Mouse (Mus musculus): ENCODE data around the gene Ddx3x. TPM values are rescaled to one million over a fixed set of nuclear protein-coding genes. Genes with fewer than 3 reads are reported as not detected.

Ddx3x gene
- polyA plus RNA-seq, 1 experiment, result 63.1 TPM

- Histone ChIP-seq H3K36me3 (ENCODE audit: control insufficient read depth, insufficient read depth) (no peaks in the 10 kb centered on the region), H3K79me2 (ENCODE audit: control insufficient read depth, insufficient read depth) (no peaks in the 10 kb centered on the region), H3ac (ENCODE audit: control insufficient read depth, insufficient read length, low read depth) (no peak overlapping the region), H3K27me3 (ENCODE audit: control insufficient read depth, insufficient read depth, insufficient read length) (no peaks in the 10 kb centered on the region), H3K4me3 (ENCODE audit: insufficient read depth, poor library complexity, severe bottlenecking) (no peak overlapping the region), H3K79me3 (ENCODE audit: low read depth) (no peaks in the 10 kb centered on the region)
- TF ChIP-seq FOSL1 (IDR thresholded peaks at IDR 0.05; ENCODE audit: insufficient read depth, low read length, poor library complexity, severe bottlenecking), result no peak
- no peak for TF ChIP-seq CTCF (IDR thresholded peaks at IDR 0.05; ENCODE audit: control insufficient read depth, insufficient read depth, insufficient read length)
- no peak for TF ChIP-seq USF1 (IDR thresholded peaks at IDR 0.05; ENCODE audit: low read depth)
- TF ChIP-seq MYOD1 (IDR thresholded peaks at IDR 0.05; ENCODE audit: control insufficient read depth, insufficient read length, low read depth), result no peak
- no peak for TF ChIP-seq MAX (IDR thresholded peaks at IDR 0.05)
- TF ChIP-seq MYOG (IDR thresholded peaks at IDR 0.05; ENCODE audit: control insufficient read depth, extremely low read depth, insufficient read length), result no peak
- no peak for TF ChIP-seq CEBPB (IDR thresholded peaks at IDR 0.05; ENCODE audit: low read depth)
These were observed 44.6 kb upstream of the Ddx3x start for GRCm38 (mm10) chrX:13236100-13236568.

GRCm38 (mm10) chrX:13239455-13239854 lies 41.3 kb upstream of the Ddx3x start:
- Histone ChIP-seq H3K79me2 (ENCODE audit: control insufficient read depth, insufficient read depth) (no peaks in the 10 kb centered on the region), H3K27me3 (ENCODE audit: control insufficient read depth, insufficient read depth, insufficient read length) (no peaks in the 10 kb centered on the region), H3K79me3 (ENCODE audit: low read depth) (no peaks in the 10 kb centered on the region), H3K4me3 (ENCODE audit: insufficient read depth, poor library complexity, severe bottlenecking) (no peak overlapping the region), H3ac (ENCODE audit: control insufficient read depth, insufficient read length, low read depth) (no peak overlapping the region), H3K36me3 (ENCODE audit: control insufficient read depth, insufficient read depth) (no peaks in the 10 kb centered on the region)
- TF ChIP-seq CEBPB (IDR thresholded peaks at IDR 0.05; ENCODE audit: low read depth) (no peak), FOSL1 (IDR thresholded peaks at IDR 0.05; ENCODE audit: insufficient read depth, low read length, poor library complexity, severe bottlenecking) (no peak), CTCF (IDR thresholded peaks at IDR 0.05; ENCODE audit: control insufficient read depth, insufficient read depth, insufficient read length) (no peak), MYOD1 (IDR thresholded peaks at IDR 0.05; ENCODE audit: control insufficient read depth, insufficient read length, low read depth) (no peak), MYOG (IDR thresholded peaks at IDR 0.05; ENCODE audit: control insufficient read depth, extremely low read depth, insufficient read length) (no peak), MAX (IDR thresholded peaks at IDR 0.05) (no peak), USF1 (IDR thresholded peaks at IDR 0.05; ENCODE audit: low read depth) (no peak)

GRCm38 (mm10) chrX:13240646-13241425 lies 39.9 kb upstream of the Ddx3x start:
- TF ChIP-seq USF1 (IDR thresholded peaks at IDR 0.05; ENCODE audit: low read depth) (no peak), MAX (IDR thresholded peaks at IDR 0.05) (no peak), FOSL1 (IDR thresholded peaks at IDR 0.05; ENCODE audit: insufficient read depth, low read length, poor library complexity, severe bottlenecking) (no peak), CTCF (IDR thresholded peaks at IDR 0.05; ENCODE audit: control insufficient read depth, insufficient read depth, insufficient read length) (no peak), MYOD1 (IDR thresholded peaks at IDR 0.05; ENCODE audit: control insufficient read depth, insufficient read length, low read depth) (no peak), MYOG (IDR thresholded peaks at IDR 0.05; ENCODE audit: control insufficient read depth, extremely low read depth, insufficient read length) (no peak), CEBPB (IDR thresholded peaks at IDR 0.05; ENCODE audit: low read depth) (no peak)
- Histone ChIP-seq H3K79me2 (ENCODE audit: control insufficient read depth, insufficient read depth) (no peaks in the 10 kb centered on the region), H3K36me3 (ENCODE audit: control insufficient read depth, insufficient read depth) (no peaks in the 10 kb centered on the region), H3K27me3 (ENCODE audit: control insufficient read depth, insufficient read depth, insufficient read length) (no peaks in the 10 kb centered on the region), H3ac (ENCODE audit: control insufficient read depth, insufficient read length, low read depth) (no peak overlapping the region), H3K4me3 (ENCODE audit: insufficient read depth, poor library complexity, severe bottlenecking) (no peak overlapping the region), H3K79me3 (ENCODE audit: low read depth) (no peaks in the 10 kb centered on the region)

GRCm38 (mm10) chrX:13241426-13242319 lies 39.1 kb upstream of the Ddx3x start:
- Histone ChIP-seq H3K4me3 (ENCODE audit: insufficient read depth, poor library complexity, severe bottlenecking) (no peak overlapping the region), H3K79me3 (ENCODE audit: low read depth) (no peaks in the 10 kb centered on the region), H3ac (ENCODE audit: control insufficient read depth, insufficient read length, low read depth) (peak overlapping the region; percentile 35), H3K27me3 (ENCODE audit: control insufficient read depth, insufficient read depth, insufficient read length) (no peaks in the 10 kb centered on the region), H3K36me3 (ENCODE audit: control insufficient read depth, insufficient read depth) (no peaks in the 10 kb centered on the region), H3K79me2 (ENCODE audit: control insufficient read depth, insufficient read depth) (no peaks in the 10 kb centered on the region)
- TF ChIP-seq USF1 (IDR thresholded peaks at IDR 0.05; ENCODE audit: low read depth) (no peak), MYOG (IDR thresholded peaks at IDR 0.05; ENCODE audit: control insufficient read depth, extremely low read depth, insufficient read length) (no peak), FOSL1 (IDR thresholded peaks at IDR 0.05; ENCODE audit: insufficient read depth, low read length, poor library complexity, severe bottlenecking) (no peak), CEBPB (IDR thresholded peaks at IDR 0.05; ENCODE audit: low read depth) (no peak), MAX (IDR thresholded peaks at IDR 0.05) (no peak), MYOD1 (IDR thresholded peaks at IDR 0.05; ENCODE audit: control insufficient read depth, insufficient read length, low read depth) (no peak), CTCF (IDR thresholded peaks at IDR 0.05; ENCODE audit: control insufficient read depth, insufficient read depth, insufficient read length) (no peak)

- TF ChIP-seq CTCF (IDR thresholded peaks at IDR 0.05; ENCODE audit: control insufficient read depth, insufficient read depth, insufficient read length) (no peak), USF1 (IDR thresholded peaks at IDR 0.05; ENCODE audit: low read depth) (no peak), MYOG (IDR thresholded peaks at IDR 0.05; ENCODE audit: control insufficient read depth, extremely low read depth, insufficient read length) (no peak), CEBPB (IDR thresholded peaks at IDR 0.05; ENCODE audit: low read depth) (no peak), MAX (IDR thresholded peaks at IDR 0.05) (no peak), MYOD1 (IDR thresholded peaks at IDR 0.05; ENCODE audit: control insufficient read depth, insufficient read length, low read depth) (no peak), FOSL1 (IDR thresholded peaks at IDR 0.05; ENCODE audit: insufficient read depth, low read length, poor library complexity, severe bottlenecking) (no peak)
- no peaks in the 10 kb centered on the region for H3K79me3 ChIP-seq (ENCODE audit: low read depth)
- H3K27me3 ChIP-seq (ENCODE audit: control insufficient read depth, insufficient read depth, insufficient read length), result no peaks in the 10 kb centered on the region
- peak overlapping the region; percentile 64 for H3ac ChIP-seq (ENCODE audit: control insufficient read depth, insufficient read length, low read depth)
- no peaks in the 10 kb centered on the region for H3K79me2 ChIP-seq (ENCODE audit: control insufficient read depth, insufficient read depth)
- H3K36me3 ChIP-seq (ENCODE audit: control insufficient read depth, insufficient read depth), result no peaks in the 10 kb centered on the region
- H3K4me3 ChIP-seq (ENCODE audit: insufficient read depth, poor library complexity, severe bottlenecking), result no peak overlapping the region
These were observed 38.3 kb upstream of the Ddx3x start for GRCm38 (mm10) chrX:13242320-13243096.
